Comparison of ENCODE assay signal across 16 mouse cellular contexts in the genomic region with DNA sequence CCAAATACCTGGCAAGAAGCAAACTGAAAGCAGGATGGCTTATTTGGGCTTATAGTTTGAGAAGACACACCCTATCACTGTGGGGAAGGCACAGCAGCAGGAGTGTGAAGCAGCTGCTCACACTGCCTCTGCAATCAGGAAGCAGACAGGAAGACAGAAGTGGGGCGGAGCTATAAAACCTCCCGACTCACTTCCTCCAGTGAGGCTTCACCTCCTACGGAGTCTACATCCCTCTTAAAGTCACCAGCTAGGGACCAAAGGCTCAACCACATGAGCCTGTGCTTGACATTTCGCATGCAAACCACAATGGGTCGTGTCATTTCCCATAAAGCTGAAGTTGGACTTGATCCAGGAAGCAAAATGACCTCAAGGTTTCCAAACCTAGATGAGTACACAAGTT.
DNase-seq lines count a peak whose midpoint lies in the region; ATAC-seq and TF ChIP-seq lines count a peak whose summit lies in the region.
"Had no signal": no experiment of that assay in that cellular context is flagged by ENCODE, and none has a peak within 500 bp of the region (broad histone marks: within the 10 kb centered on the region; RNA-seq: fewer than 3 reads in every experiment).

No protein-coding gene starts in this region.

- 49% methylated on average over 5 of the region's 5 CpGs for WGBS in kidney, postnatal 0 days
- WGBS in midbrain, embryonic 11.5 days: 79% methylated on average over 5 of the region's 5 CpGs

- H3K9me3 ChIP-seq in kidney, postnatal 0 days (replicated peaks; ENCODE audit: low read length): no peaks in the 10 kb centered on the region
- H3K9me3 ChIP-seq in G1E (replicated peaks): no peaks in the 10 kb centered on the region
- H3K9me3 ChIP-seq in midbrain, embryonic 11.5 days (ENCODE audit: control insufficient read depth, low read length): no peaks in the 10 kb centered on the region
- H3K9me3 ChIP-seq: hindbrain, embryonic 12.5 days; limb, embryonic 12.5 days; neural tube, embryonic 13.5 days had no signal

- H3K36me3 ChIP-seq in kidney, postnatal 0 days (ENCODE audit: insufficient read depth, low read length): no peaks in the 10 kb centered on the region
- no peaks in the 10 kb centered on the region for H3K36me3 ChIP-seq in G1E (replicated peaks)
- no peaks in the 10 kb centered on the region for H3K36me3 ChIP-seq in midbrain, embryonic 11.5 days (ENCODE audit: control insufficient read depth, insufficient read depth, low read length)
- H3K36me3 ChIP-seq: hindbrain, embryonic 12.5 days; limb, embryonic 12.5 days; neural tube, embryonic 13.5 days had no signal

- no peak overlapping the region for H3K9ac ChIP-seq in kidney, postnatal 0 days (ENCODE audit: low read depth, low read length)
- no peak overlapping the region for H3K9ac ChIP-seq in midbrain, embryonic 11.5 days (ENCODE audit: low read length)
- H3K9ac ChIP-seq: hindbrain, embryonic 12.5 days; limb, embryonic 12.5 days; neural tube, embryonic 13.5 days had no signal

- no peak overlapping the region for H3K4me3 ChIP-seq in kidney, postnatal 0 days (replicated peaks; ENCODE audit: low read depth, low read length)
- no peak overlapping the region for H3K4me3 ChIP-seq in G1E (ENCODE audit: low read depth, low read length)
- H3K4me3 ChIP-seq in midbrain, embryonic 11.5 days (ENCODE audit: low read depth, low read length): no peak overlapping the region
- H3K4me3 ChIP-seq: hindbrain, embryonic 12.5 days; left cerebral cortex, adult 2 months; limb, embryonic 12.5 days; neural tube, embryonic 13.5 days had no signal

- peak; percentile 18 for DNase-seq in kidney, postnatal 0 days (ENCODE audit: low spot score)
- DNase-seq in kidney, postnatal 14 days: no peak
- peak; percentile 4 for DNase-seq in G1E (ENCODE audit: low spot score)
- DNase-seq in thymus, postnatal 14 days: peak; percentile 36
- DNase-seq in left cerebral cortex, adult 18-20 months (ENCODE audit: low spot score in 2 of 2): no peak
- DNase-seq in heart, postnatal 4 days: no peak
- DNase-seq in midbrain, embryonic 11.5 days (ENCODE audit: low spot score, missing footprints): no peak
- DNase-seq: cerebellum, adult 9-10 months; gastrocnemius, postnatal 10 days; kidney, adult 18-20 months; midbrain, embryonic 14.5 days had no signal

- no peak overlapping the region for H3K27ac ChIP-seq in kidney, postnatal 0 days
- no peak overlapping the region for H3K27ac ChIP-seq in midbrain, embryonic 11.5 days (ENCODE audit: low read depth, low read length)
- H3K27ac ChIP-seq: hindbrain, embryonic 12.5 days; left cerebral cortex, adult 2 months; limb, embryonic 12.5 days; neural tube, embryonic 13.5 days had no signal

- no peaks in the 10 kb centered on the region for H3K4me1 ChIP-seq in kidney, postnatal 0 days (replicated peaks; ENCODE audit: insufficient read depth, low read length)
- no peaks in the 10 kb centered on the region for H3K4me1 ChIP-seq in G1E (ENCODE audit: insufficient read depth, low read depth, low read length)
- no peaks in the 10 kb centered on the region for H3K4me1 ChIP-seq in midbrain, embryonic 11.5 days (ENCODE audit: control insufficient read depth, insufficient read depth, low read length)
- H3K4me1 ChIP-seq: limb, embryonic 12.5 days; neural tube, embryonic 13.5 days had no signal

- no peak for TF ChIP-seq CTCF in kidney, postnatal 0 days (IDR thresholded peaks at IDR 0.05; ENCODE audit: low read depth)
- no peak for TF ChIP-seq CTCF in G1E (IDR thresholded peaks at IDR 0.05; ENCODE audit: low read depth, low read length)

- no peaks in the 10 kb centered on the region for H3K27me3 ChIP-seq in kidney, postnatal 0 days (ENCODE audit: insufficient read depth, low read length)
- H3K27me3 ChIP-seq in G1E (ENCODE audit: insufficient read depth, low read length): no peaks in the 10 kb centered on the region
- H3K27me3 ChIP-seq in midbrain, embryonic 11.5 days (ENCODE audit: control insufficient read depth, insufficient read depth, low read length): no peaks in the 10 kb centered on the region
- H3K27me3 ChIP-seq: hindbrain, embryonic 12.5 days; limb, embryonic 12.5 days; neural tube, embryonic 13.5 days had no signal

- ATAC-seq in kidney, postnatal 0 days (replicated peaks; ENCODE audit: low FRiP score, low read depth): no peak
- peak; percentile 63; the same call in 1 of the 2 replicates for ATAC-seq in G1E (ENCODE audit: extremely low read depth, insufficient number of reproducible peaks, low FRiP score, poor library complexity, severe bottlenecking)
- peak; percentile 99 for ATAC-seq in megakaryocyte, adult 5-6 weeks (ENCODE audit: poor library complexity, severe bottlenecking)
- ATAC-seq in midbrain, embryonic 11.5 days (ENCODE audit: low FRiP score): no peak

- H3K4me2 ChIP-seq in kidney, postnatal 0 days (ENCODE audit: low read length): no peak overlapping the region
- H3K4me2 ChIP-seq in midbrain, embryonic 11.5 days: no peak overlapping the region
- H3K4me2 ChIP-seq: hindbrain, embryonic 12.5 days; limb, embryonic 12.5 days; neural tube, embryonic 13.5 days had no signal

Comparison
In these comparisons a context has a peak if more than half of its experiments do, and no peak if none do; other contexts are left out.
1. DNase-seq: peak in kidney, postnatal 0 days (single experiment), G1E (single experiment) and thymus, postnatal 14 days (single experiment); none in kidney, postnatal 14 days (single experiment), left cerebral cortex, adult 18-20 months (0 of 2), heart, postnatal 4 days (single experiment) and midbrain, embryonic 11.5 days (single experiment).
2. ATAC-seq: peak in G1E (single experiment) and megakaryocyte, adult 5-6 weeks (single experiment); none in kidney, postnatal 0 days (single experiment) and midbrain, embryonic 11.5 days (single experiment).